Mouse (Mus musculus) lung, embryonic 14.5 days (tissue): ENCODE results near the gene Ccdc146. TPM values are rescaled to one million over a fixed set of nuclear protein-coding genes. Genes with fewer than 3 reads are reported as not detected.
"Not testable (repeated sequence)": the region's sequence is repeated elsewhere in the genome, so short reads cannot be mapped to it uniquely, and the experiment has no call there.

Source experiments
- ATAC-seq: fragments of 200-750 bp; cut with Nextera tagmentation; 2 replicates; pipeline ENCODE4 v1.8.0; 2017; ENCODE audit warnings: mild to moderate bottlenecking, moderate TSS enrichment, moderate library complexity; ENCODE audit not compliant: insufficient read depth
- DNase-seq: peaks from one replicate; pipeline ENCODE4 v3.0.0-alpha.2; 2015
- H3K27ac ChIP-seq: fragments of 300-500 bp; sonication (generic); 2 replicates; pipeline ENCODE4 v1.5.1; 2014; ENCODE audit warnings: low read depth, mild to moderate bottlenecking, moderate library complexity
- H3K27me3 ChIP-seq: fragments of 300-500 bp; sonication (generic); 2 replicates; pipeline ENCODE4 v1.6.1; 2014; ENCODE audit warnings: low read length, control low read depth; ENCODE audit not compliant: insufficient read depth
- H3K36me3 ChIP-seq: fragments of 300-500 bp; sonication (generic); 2 replicates; pipeline ENCODE4 v1.6.1; 2014; ENCODE audit warnings: control low read depth; ENCODE audit not compliant: insufficient read depth
- H3K4me1 ChIP-seq: fragments of 300-500 bp; sonication (generic); 2 replicates; pipeline ENCODE4 v1.6.1; 2014; ENCODE audit warnings: antibody characterized with exemption, control low read depth; ENCODE audit not compliant: insufficient read depth
- H3K4me2 ChIP-seq: fragments of 300-500 bp; sonication (generic); 2 replicates; pipeline ENCODE4 v1.6.1; 2014; ENCODE audit warnings: mild to moderate bottlenecking
- H3K4me3 ChIP-seq: fragments of 300-500 bp; sonication (generic); 2 replicates; pipeline ENCODE4 v1.5.1; 2014; ENCODE audit warnings: low read depth, low read length
- H3K9ac ChIP-seq: fragments of 300-500 bp; sonication (generic); 2 replicates; pipeline ENCODE4 v1.6.1; 2014
- H3K9me3 ChIP-seq: fragments of 300-500 bp; sonication (generic); 2 replicates; pipeline ENCODE4 v1.6.1; 2016; ENCODE audit warnings: low read depth, low read length, control low read depth
- CTCF ChIP-seq: IDR thresholded peaks from 2 replicates; pipeline ENCODE4 v1.5.1; 2016; ENCODE audit warnings: antibody characterized with exemption, low read depth
- WGBS: fragments of 180-500 bp; shearing (Covaris S2); extraction: QIAGEN DNeasy Blood & Tissue Kit; methylation state at CpG from one replicate; pipeline ENCODE4 v1.1.7; 2014; 5-methylcytosine and 5-hydroxymethylcytosine counted together
- polyA plus RNA-seq: library from polyadenylated mRNA; unstranded; fragments of >200 nt; fragmentation: Nextera tagmentation; extraction: Ambion mirVana; gene quantifications from 2 replicates; pipeline ENCODE4 v1.2.1, GENCODE M21; 2014

Ccdc146 gene
- polyA plus RNA-seq, 1 experiment from 2014 or later: 0.18 TPM

DNA sequence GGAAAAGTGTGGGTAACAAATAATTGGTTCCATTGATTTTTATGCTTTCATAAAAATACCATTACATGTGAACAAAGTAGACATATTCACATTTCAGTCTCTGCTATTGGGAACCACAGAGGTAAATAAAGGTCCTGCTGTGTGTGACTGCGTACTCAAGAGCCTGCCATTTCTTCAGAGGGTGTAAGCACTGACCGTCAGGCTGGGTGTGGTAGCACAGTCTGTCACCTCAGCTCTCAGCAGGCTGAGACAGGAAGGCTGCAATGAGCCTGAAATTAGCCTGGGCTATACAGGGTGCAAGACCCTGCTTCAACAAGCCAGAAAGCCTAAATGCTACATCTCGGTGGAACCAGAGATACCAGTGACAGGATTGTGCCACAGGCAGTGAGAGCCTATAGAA, 124.4 kb downstream of the Ccdc146 start:
- DNase-seq (no peak), ATAC-seq (no peak)
- no peak overlapping the region for H3K9ac ChIP-seq
- no peak overlapping the region for H3K4me3 ChIP-seq
- H3K27ac ChIP-seq: no peak overlapping the region
- no peaks in the 10 kb centered on the region for H3K27me3 ChIP-seq
- 80% methylated on average over 3 of the region's 3 CpGs for WGBS
- TF ChIP-seq CTCF: no peak
- H3K4me2 ChIP-seq: no peak overlapping the region
- no peaks in the 10 kb centered on the region for H3K36me3 ChIP-seq
- no peaks in the 10 kb centered on the region for H3K4me1 ChIP-seq
- H3K9me3 ChIP-seq: no peaks in the 10 kb centered on the region

DNA sequence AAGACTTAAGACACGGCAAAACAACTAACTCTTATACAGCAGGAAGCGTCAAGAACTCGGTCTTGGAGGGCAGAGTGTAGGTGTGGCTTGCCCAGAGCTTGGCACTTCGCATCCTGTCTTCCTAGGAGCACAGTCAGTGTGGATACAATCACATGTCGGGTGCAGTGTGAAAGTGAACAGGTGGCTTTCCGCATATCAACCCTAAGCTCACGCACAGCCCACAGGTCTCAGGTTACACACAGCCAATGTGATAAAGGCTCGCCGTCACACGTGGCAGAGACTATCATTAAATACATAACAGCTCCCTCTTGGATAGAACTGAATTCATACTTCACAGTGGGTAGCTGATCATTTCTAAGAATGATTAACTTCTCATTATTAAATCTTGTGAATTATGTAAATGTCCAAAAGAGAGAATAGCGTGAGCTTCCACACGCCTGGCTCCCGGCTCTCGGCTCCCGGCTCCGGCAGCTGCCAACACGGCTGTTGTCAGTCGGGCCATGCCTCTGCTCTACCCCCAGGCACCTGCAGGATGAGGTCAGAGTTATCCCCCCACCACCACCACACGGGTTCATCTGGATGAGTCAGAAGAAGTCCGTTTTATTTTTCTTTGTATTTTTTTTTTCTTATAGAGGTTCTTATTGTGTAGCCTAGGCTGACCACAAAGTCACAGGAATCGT, 125.3 kb downstream of the Ccdc146 start:
- ATAC-seq: peak; percentile 69; the same call in 1 of the 2 replicates
- WGBS: 44% methylated on average over 21 of the region's 21 CpGs

GRCm38 (mm10) chr5:21295683-21296082, 128.8 kb downstream of the Ccdc146 start:
- Histone ChIP-seq H3K9ac (no peak overlapping the region), H3K27me3 (no peaks in the 10 kb centered on the region), H3K4me2 (no peak overlapping the region), H3K27ac (no peak overlapping the region), H3K4me3 (no peak overlapping the region), H3K36me3 (no peaks in the 10 kb centered on the region), H3K9me3 (no peaks in the 10 kb centered on the region), H3K4me1 (no peaks in the 10 kb centered on the region)
- 83% methylated on average over 8 of the region's 8 CpGs for WGBS
- no peak for DNase-seq
- no peak for ATAC-seq
- TF ChIP-seq CTCF: no peak

More for the DNA sequence above, 125.3 kb downstream of the Ccdc146 start:
- no peak overlapping the region for H3K27ac ChIP-seq
- no peaks in the 10 kb centered on the region for H3K27me3 ChIP-seq
- H3K36me3 ChIP-seq: no peaks in the 10 kb centered on the region
- peak; percentile 9 for DNase-seq
- H3K4me3 ChIP-seq: no peak overlapping the region
- no peak overlapping the region for H3K9ac ChIP-seq
- TF ChIP-seq CTCF: no peak
- H3K9me3 ChIP-seq: no peaks in the 10 kb centered on the region
- no peak overlapping the region for H3K4me2 ChIP-seq
- no peaks in the 10 kb centered on the region for H3K4me1 ChIP-seq

DNA sequence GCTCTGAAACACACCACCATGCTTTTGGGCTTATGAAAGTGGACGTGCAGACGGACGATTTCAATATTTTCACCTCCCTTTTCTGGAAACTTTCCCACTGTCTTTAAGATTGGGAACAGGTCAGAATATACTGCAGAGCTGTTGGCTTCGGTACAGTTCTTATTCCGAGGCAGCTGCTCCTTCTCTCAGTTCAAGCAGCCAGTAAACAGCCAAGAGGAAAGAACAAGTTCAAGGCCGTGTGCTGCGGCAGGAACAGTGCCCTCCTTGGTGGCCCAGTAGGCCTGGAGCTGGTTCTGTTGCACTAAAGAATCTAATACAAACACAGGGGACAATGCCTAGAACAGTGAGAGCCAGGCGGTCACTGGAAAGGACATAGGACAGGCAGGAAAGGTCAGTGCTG, 133.9 kb downstream of the Ccdc146 start:
- DNase-seq (peak; percentile 23), ATAC-seq (no peak)
- no peak for TF ChIP-seq CTCF

DNA sequence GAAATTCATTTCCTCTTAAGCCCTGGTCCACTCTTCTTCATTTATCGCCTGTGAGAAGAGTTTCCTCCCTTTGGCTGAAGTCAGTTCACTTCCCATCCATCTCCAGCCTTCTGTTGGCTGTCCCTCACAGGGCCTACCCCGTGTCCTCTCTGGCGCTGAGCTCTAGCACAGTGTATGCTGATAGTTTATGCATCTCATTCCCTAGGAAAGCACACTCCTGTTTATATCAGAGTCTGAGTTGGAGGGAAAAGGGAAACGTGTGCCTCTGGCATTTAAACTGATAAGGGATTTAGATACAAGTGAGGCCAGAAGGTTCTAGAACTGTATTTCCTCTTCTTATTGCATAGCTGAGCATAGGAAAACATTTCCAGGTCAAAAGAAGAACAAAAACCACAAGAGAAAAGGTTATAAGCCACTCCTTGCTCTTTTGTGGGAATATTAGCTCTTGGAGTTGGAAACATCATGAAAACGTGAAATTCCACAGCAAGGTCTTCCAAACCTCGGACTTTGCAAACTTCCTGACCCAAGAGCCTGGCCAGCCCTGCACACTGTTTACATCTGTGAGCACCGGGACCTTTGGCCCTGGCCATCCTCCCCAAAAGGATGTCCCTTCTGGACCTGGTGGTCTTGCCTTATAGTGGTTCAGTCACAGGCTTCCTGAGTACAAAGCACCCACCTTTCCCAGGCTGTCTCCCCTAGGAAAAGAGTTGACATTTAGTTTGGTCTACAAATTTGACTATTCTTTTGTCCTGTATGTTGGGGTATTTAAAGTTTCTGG, 135.6 kb downstream of the Ccdc146 start:
- 53% methylated on average over 7 of the region's 7 CpGs for WGBS
- no peaks in the 10 kb centered on the region for H3K27me3 ChIP-seq
- no peaks in the 10 kb centered on the region for H3K9me3 ChIP-seq
- no peak overlapping the region for H3K9ac ChIP-seq
- no peak for TF ChIP-seq CTCF
- H3K36me3 ChIP-seq: no peaks in the 10 kb centered on the region
- ATAC-seq (peak; percentile 44; the same call in 1 of the 2 replicates), DNase-seq (peak; percentile 25)
- no peaks in the 10 kb centered on the region for H3K4me1 ChIP-seq
- 0 out of 2 replicates have a peak overlapping the region, but pooled peaks have one; percentile 18 for H3K27ac ChIP-seq
- no peak overlapping the region for H3K4me3 ChIP-seq
- no peak overlapping the region for H3K4me2 ChIP-seq

More for the DNA sequence above, 133.9 kb downstream of the Ccdc146 start:
- WGBS: 67% methylated on average over 8 of the region's 8 CpGs
- no peaks in the 10 kb centered on the region for H3K4me1 ChIP-seq
- H3K4me3 ChIP-seq: no peak overlapping the region
- H3K4me2 ChIP-seq: no peak overlapping the region
- no peaks in the 10 kb centered on the region for H3K27me3 ChIP-seq
- H3K9me3 ChIP-seq: no peaks in the 10 kb centered on the region
- no peak overlapping the region for H3K27ac ChIP-seq
- H3K9ac ChIP-seq: no peak overlapping the region
- H3K36me3 ChIP-seq: no peaks in the 10 kb centered on the region

DNA sequence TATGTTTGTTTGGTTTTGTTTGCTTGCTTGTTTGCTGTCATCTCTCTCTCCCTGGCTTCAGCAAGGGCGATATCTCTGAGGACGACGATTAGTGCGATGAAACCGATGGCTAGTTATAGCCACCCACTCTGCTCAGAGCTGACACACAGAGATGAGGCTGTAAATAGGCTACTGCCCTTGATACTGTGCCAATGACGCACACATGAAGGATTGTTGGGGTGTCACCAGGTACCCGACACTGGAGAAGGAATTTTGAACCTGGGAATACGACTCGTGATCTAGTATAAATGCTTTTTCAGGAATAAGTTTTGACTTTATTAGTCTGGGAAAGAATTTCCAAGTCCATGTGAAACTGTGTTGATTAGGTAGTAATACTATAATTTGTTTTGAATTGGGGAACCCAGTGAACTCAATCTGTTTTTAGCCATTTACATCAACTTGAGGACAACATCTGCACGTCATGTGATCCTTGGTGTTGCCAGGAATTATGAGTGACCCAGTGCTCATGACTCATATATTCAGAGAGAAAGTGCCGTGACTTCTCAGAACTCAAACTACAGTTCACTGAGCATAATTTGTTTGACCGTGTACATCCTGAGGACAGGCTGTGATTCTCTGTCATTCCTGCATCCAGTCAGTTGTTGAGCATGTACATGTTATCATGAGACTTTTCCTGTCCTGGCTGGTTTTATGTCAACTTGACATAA, 141.0 kb downstream of the Ccdc146 start:
- Histone ChIP-seq H3K9ac (no peak overlapping the region), H3K4me1 (no peaks in the 10 kb centered on the region), H3K4me3 (no peak overlapping the region), H3K9me3 (no peaks in the 10 kb centered on the region), H3K27ac (no peak overlapping the region), H3K27me3 (no peaks in the 10 kb centered on the region), H3K36me3 (no peaks in the 10 kb centered on the region), H3K4me2 (no peak overlapping the region)
- no peak for DNase-seq
- TF ChIP-seq CTCF: no peak
- WGBS: 84% methylated on average over 12 of the region's 12 CpGs
- ATAC-seq: no peak

DNA sequence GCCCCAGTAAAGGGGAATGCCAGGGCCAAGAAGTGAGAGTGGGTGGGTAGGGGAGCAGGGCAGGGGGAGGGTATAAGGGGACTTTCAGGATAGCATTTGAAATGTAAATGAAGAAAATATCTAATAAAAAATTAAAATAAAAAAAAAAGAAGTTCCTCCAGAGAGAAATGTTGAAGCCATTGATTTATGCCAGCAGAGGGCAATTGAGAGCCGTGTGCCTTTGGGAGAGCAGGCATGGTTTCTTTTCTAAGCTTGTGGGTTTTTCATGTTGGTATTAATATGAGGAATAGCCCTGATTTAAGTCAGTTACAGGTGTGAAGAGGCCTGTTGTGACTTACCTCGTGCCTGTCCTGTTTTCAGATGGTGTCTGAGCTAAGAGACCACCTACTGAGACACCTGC, 146.8 kb downstream of the Ccdc146 start:
- H3K36me3 ChIP-seq, H3K4me3 ChIP-seq, H3K4me2 ChIP-seq, ATAC-seq, H3K27ac ChIP-seq, H3K9ac ChIP-seq, H3K27me3 ChIP-seq, H3K9me3 ChIP-seq, H3K4me1 ChIP-seq: not testable (repeated sequence)
- peak; percentile 15 for DNase-seq
- WGBS: 44% methylated on average over 2 of the region's 2 CpGs
- 0 out of 2 replicates have a peak, but pooled peaks have one; percentile 15 for TF ChIP-seq CTCF
